Mouse (Mus musculus): ENCODE results near the gene Psd4. TPM values are rescaled to one million over a fixed set of nuclear protein-coding genes. Genes with fewer than 3 reads are reported as not detected.

The Psd4 gene
- polyA plus RNA-seq, 1 experiment from 2014 or later, result 1.2 TPM

Other genes starting within 250 kb of the Psd4 start
- not detected in 2 replicates for gene Il1f8, start 214.4 kb upstream of the Psd4 start, polyA plus RNA-seq (2015; fragmentation: Nextera tagmentation; extraction: Ambion mirVana)
- not detected in 2 replicates for gene Il1f9, start 181.1 kb upstream of the Psd4 start, polyA plus RNA-seq (2015; fragmentation: Nextera tagmentation; extraction: Ambion mirVana)
- not detected in 2 replicates for gene Il1f6, start 152.2 kb upstream of the Psd4 start, polyA plus RNA-seq (2015; fragmentation: Nextera tagmentation; extraction: Ambion mirVana)
- gene Il1f5, start 90.6 kb upstream of the Psd4 start, polyA plus RNA-seq (2015; fragmentation: Nextera tagmentation; extraction: Ambion mirVana), result not detected in 2 replicates
- gene Il1f10, start 76.4 kb upstream of the Psd4 start, polyA plus RNA-seq (2015; fragmentation: Nextera tagmentation; extraction: Ambion mirVana), result not detected in 2 replicates
- 0.68 and 3.0 TPM in 2 replicates for gene Il1rn, start 30.7 kb upstream of the Psd4 start, polyA plus RNA-seq (2015; fragmentation: Nextera tagmentation; extraction: Ambion mirVana)
- 0.19 TPM in 1 of 2 replicates, not detected in the other for gene Pax8, start 108.0 kb downstream of the Psd4 start, polyA plus RNA-seq (2015; fragmentation: Nextera tagmentation; extraction: Ambion mirVana)

Measured in heart, embryonic 15.5 days (tissue).